Mouse (Mus musculus): ENCODE measurements around the gene Zfp653. TPM values are rescaled to one million over a fixed set of nuclear protein-coding genes. Genes with fewer than 3 reads are reported as not detected.

The Zfp653 gene
- total and polyA plus RNA-seq, 2 experiments from 2014 or later, result 4.3 to 27.4 TPM

DNA sequence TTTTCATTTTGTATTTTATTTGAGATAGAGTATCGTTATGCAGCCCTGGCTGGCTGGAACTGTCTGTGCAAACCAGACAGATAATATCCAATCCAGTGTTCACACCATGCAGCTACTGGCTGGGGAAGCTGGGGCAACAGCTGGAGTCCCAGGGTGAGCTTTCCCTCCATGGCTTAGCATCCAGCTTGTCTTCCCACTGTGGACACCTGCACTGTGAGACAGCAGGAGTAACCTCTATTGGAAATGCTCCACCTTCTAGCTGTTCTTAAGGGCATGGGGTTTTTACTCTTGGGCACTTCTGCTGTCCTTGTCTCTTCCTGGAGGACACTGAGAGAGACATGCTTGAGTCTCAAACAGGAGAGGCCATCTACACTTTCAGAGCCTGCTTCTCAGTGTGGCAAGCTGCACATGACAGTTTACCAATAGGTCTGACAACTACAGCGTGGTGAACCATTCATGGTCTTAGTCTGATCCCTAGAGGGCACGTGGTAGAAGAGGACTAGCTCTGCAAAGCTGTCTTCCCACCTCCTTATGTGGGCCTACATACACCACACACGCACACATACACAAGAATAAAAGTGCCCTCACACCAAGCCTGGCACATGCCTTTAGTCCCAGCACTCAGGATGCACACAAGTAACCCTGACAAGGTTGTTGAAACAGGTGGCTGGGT, 1.2 kb downstream of the Zfp653 start:
- DNase-seq (ENCODE audit: low spot score) (no peak), ATAC-seq (ENCODE audit: insufficient read depth, low read depth) (no peak)
- Histone ChIP-seq H3K4me3 (ENCODE audit: low read depth, low read length) (peak overlapping the region; percentile 98), H3K9ac (replicated peaks; ENCODE audit: low read depth, low read length) (peak overlapping the region; percentile 90; the same call in 1 of the 2 replicates), H3K36me3 (replicated peaks; ENCODE audit: control insufficient read depth, insufficient read depth, low read length) (peaks cover 55% of the 10 kb centered on the region), H3K4me1 (ENCODE audit: control insufficient read depth, insufficient read depth) (no peaks in the 10 kb centered on the region; the same call in 1 of the 2 replicates), H3K9me3 (replicated peaks; ENCODE audit: control insufficient read depth, low read length) (no peaks in the 10 kb centered on the region), H3K27ac (ENCODE audit: low read depth) (peak overlapping the region; percentile 97), H3K4me2 (ENCODE audit: low read depth, low read length) (peak overlapping the region; percentile 63), H3K27me3 (ENCODE audit: control insufficient read depth, insufficient read depth, low read length) (no peaks in the 10 kb centered on the region)
- WGBS, result 53% methylated on average over 4 of the region's 4 CpGs
- TF ChIP-seq EP300 (IDR thresholded peaks at IDR 0.05; ENCODE audit: low read depth), result no peak
- no peak for TF ChIP-seq CTCF (IDR thresholded peaks at IDR 0.05; ENCODE audit: low read depth)

DNA sequence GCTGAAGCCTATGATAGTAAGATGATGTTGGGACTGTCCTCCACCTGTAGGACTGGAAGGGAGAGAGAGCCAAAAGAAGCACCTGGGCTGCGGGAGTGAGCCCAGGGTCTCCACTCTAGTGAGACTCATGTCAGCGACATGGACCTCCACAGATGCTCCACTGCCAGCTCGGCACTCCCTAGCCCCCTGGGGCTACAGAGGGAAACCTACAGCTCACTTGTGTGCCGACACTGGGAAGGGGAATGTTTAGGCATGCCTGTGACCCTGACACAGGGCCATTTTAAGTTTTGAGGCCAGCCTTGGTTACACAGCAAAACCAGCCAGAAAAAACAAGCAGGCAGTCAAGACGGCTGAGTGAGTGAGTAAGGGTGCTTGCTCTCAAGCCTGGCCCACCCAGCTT, 4.0 kb downstream of the Zfp653 start:
- WGBS, result 84% methylated on average over 5 of the region's 5 CpGs
- ATAC-seq (ENCODE audit: insufficient read depth, low read depth) (no peak), DNase-seq (ENCODE audit: low spot score) (no peak)
- H3K9me3 ChIP-seq (replicated peaks; ENCODE audit: control insufficient read depth, low read length), result no peaks in the 10 kb centered on the region
- no peak overlapping the region for H3K4me2 ChIP-seq (ENCODE audit: low read depth, low read length)
- no peaks in the 10 kb centered on the region; the same call in 1 of the 2 replicates for H3K4me1 ChIP-seq (ENCODE audit: control insufficient read depth, insufficient read depth)
- no peak overlapping the region for H3K27ac ChIP-seq (ENCODE audit: low read depth)
- peaks cover 56% of the 10 kb centered on the region for H3K36me3 ChIP-seq (replicated peaks; ENCODE audit: control insufficient read depth, insufficient read depth, low read length)
- H3K4me3 ChIP-seq (ENCODE audit: low read depth, low read length), result no peak overlapping the region
- TF ChIP-seq CTCF (IDR thresholded peaks at IDR 0.05; ENCODE audit: low read depth), result no peak
- no peak for TF ChIP-seq EP300 (IDR thresholded peaks at IDR 0.05; ENCODE audit: low read depth)
- H3K9ac ChIP-seq (replicated peaks; ENCODE audit: low read depth, low read length), result no peak overlapping the region
- no peaks in the 10 kb centered on the region for H3K27me3 ChIP-seq (ENCODE audit: control insufficient read depth, insufficient read depth, low read length)

GRCm38 (mm10) chr9:22066433-22066832, 4.7 kb downstream of the Zfp653 start:
- DNase-seq (ENCODE audit: low spot score) (no peak), ATAC-seq (ENCODE audit: insufficient read depth, low read depth) (no peak)
- Histone ChIP-seq H3K27ac (ENCODE audit: low read depth) (no peak overlapping the region), H3K4me3 (ENCODE audit: low read depth, low read length) (no peak overlapping the region), H3K27me3 (ENCODE audit: control insufficient read depth, insufficient read depth, low read length) (no peaks in the 10 kb centered on the region), H3K4me2 (ENCODE audit: low read depth, low read length) (no peak overlapping the region), H3K36me3 (replicated peaks; ENCODE audit: control insufficient read depth, insufficient read depth, low read length) (peaks cover 62% of the 10 kb centered on the region), H3K9ac (replicated peaks; ENCODE audit: low read depth, low read length) (no peak overlapping the region), H3K9me3 (replicated peaks; ENCODE audit: control insufficient read depth, low read length) (no peaks in the 10 kb centered on the region), H3K4me1 (ENCODE audit: control insufficient read depth, insufficient read depth) (no peaks in the 10 kb centered on the region; the same call in 1 of the 2 replicates)
- WGBS, result 71% methylated on average over 3 of the region's 3 CpGs
- no peak for TF ChIP-seq EP300 (IDR thresholded peaks at IDR 0.05; ENCODE audit: low read depth)
- peak; percentile 90 for TF ChIP-seq CTCF (IDR thresholded peaks at IDR 0.05; ENCODE audit: low read depth)

GRCm38 (mm10) chr9:22065642-22066041, 5.5 kb downstream of the Zfp653 start:
- Histone ChIP-seq H3K9ac (replicated peaks; ENCODE audit: low read depth, low read length) (no peak overlapping the region), H3K4me2 (ENCODE audit: low read depth, low read length) (no peak overlapping the region), H3K27ac (ENCODE audit: low read depth) (no peak overlapping the region), H3K36me3 (replicated peaks; ENCODE audit: control insufficient read depth, insufficient read depth, low read length) (peaks cover 70% of the 10 kb centered on the region), H3K4me1 (ENCODE audit: control insufficient read depth, insufficient read depth) (no peaks in the 10 kb centered on the region; the same call in 1 of the 2 replicates), H3K27me3 (ENCODE audit: control insufficient read depth, insufficient read depth, low read length) (no peaks in the 10 kb centered on the region), H3K4me3 (ENCODE audit: low read depth, low read length) (no peak overlapping the region), H3K9me3 (replicated peaks; ENCODE audit: control insufficient read depth, low read length) (no peaks in the 10 kb centered on the region)
- WGBS, result 96% methylated on average over 11 of the region's 11 CpGs
- TF ChIP-seq CTCF (IDR thresholded peaks at IDR 0.05; ENCODE audit: low read depth) (no peak), EP300 (IDR thresholded peaks at IDR 0.05; ENCODE audit: low read depth) (no peak)
- no peak for ATAC-seq (ENCODE audit: insufficient read depth, low read depth)
- no peak for DNase-seq (ENCODE audit: low spot score)

GRCm38 (mm10) chr9:22064341-22064740, 6.8 kb downstream of the Zfp653 start:
- TF ChIP-seq CTCF (IDR thresholded peaks at IDR 0.05; ENCODE audit: low read depth) (no peak), EP300 (IDR thresholded peaks at IDR 0.05; ENCODE audit: low read depth) (no peak)
- WGBS, result 88% methylated on average over 3 of the region's 3 CpGs
- H3K27me3 ChIP-seq (ENCODE audit: control insufficient read depth, insufficient read depth, low read length), result no peaks in the 10 kb centered on the region

DNA sequence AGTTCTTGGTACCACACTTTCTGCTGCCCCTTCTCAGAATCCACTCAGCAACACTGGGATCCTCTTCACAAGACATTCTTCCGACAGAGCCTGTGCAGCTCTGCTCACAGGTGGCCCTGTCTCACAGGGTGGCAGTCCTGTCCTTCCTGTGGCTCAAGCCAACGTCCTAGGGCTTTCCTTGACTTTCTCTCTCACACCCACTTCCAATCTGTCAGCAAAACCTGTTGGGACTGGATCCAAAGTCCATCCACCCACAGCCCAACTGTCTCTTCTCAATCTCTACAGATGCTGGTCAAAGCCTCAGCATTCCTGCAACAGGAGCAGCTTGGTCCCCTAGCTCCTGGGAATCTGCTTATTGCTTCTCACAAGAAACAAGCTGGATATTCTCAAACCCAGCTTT, 9.8 kb downstream of the Zfp653 start:
- no peaks in the 10 kb centered on the region for H3K9me3 ChIP-seq (replicated peaks; ENCODE audit: control insufficient read depth, low read length)
- WGBS, result 63% methylated on average over 2 of the region's 2 CpGs
- H3K4me1 ChIP-seq (ENCODE audit: control insufficient read depth, insufficient read depth), result no peaks in the 10 kb centered on the region
- TF ChIP-seq CTCF (IDR thresholded peaks at IDR 0.05; ENCODE audit: low read depth) (no peak), EP300 (IDR thresholded peaks at IDR 0.05; ENCODE audit: low read depth) (no peak)
- H3K9ac ChIP-seq (replicated peaks; ENCODE audit: low read depth, low read length), result no peak overlapping the region
- no peak overlapping the region for H3K4me2 ChIP-seq (ENCODE audit: low read depth, low read length)
- ATAC-seq (ENCODE audit: insufficient read depth, low read depth) (no peak), DNase-seq (ENCODE audit: low spot score) (no peak)
- H3K4me3 ChIP-seq (ENCODE audit: low read depth, low read length), result no peak overlapping the region
- H3K27ac ChIP-seq (ENCODE audit: low read depth), result no peak overlapping the region
- H3K36me3 ChIP-seq (replicated peaks; ENCODE audit: control insufficient read depth, insufficient read depth, low read length), result peaks cover 75% of the 10 kb centered on the region
- H3K27me3 ChIP-seq (ENCODE audit: control insufficient read depth, insufficient read depth, low read length), result no peaks in the 10 kb centered on the region

More at GRCm38 (mm10) chr9:22064341-22064740, 6.8 kb downstream of the Zfp653 start:
- H3K4me3 ChIP-seq (ENCODE audit: low read depth, low read length), result no peak overlapping the region
- peaks cover 74% of the 10 kb centered on the region for H3K36me3 ChIP-seq (replicated peaks; ENCODE audit: control insufficient read depth, insufficient read depth, low read length)
- H3K27ac ChIP-seq (ENCODE audit: low read depth), result no peak overlapping the region
- DNase-seq (ENCODE audit: low spot score) (no peak), ATAC-seq (ENCODE audit: insufficient read depth, low read depth) (no peak)
- no peaks in the 10 kb centered on the region for H3K4me1 ChIP-seq (ENCODE audit: control insufficient read depth, insufficient read depth)
- H3K9ac ChIP-seq (replicated peaks; ENCODE audit: low read depth, low read length), result no peak overlapping the region
- H3K9me3 ChIP-seq (replicated peaks; ENCODE audit: control insufficient read depth, low read length), result no peaks in the 10 kb centered on the region
- H3K4me2 ChIP-seq (ENCODE audit: low read depth, low read length), result no peak overlapping the region
